Mouse (Mus musculus): ENCODE results near the gene Hist1h2br. TPM values are rescaled to one million over a fixed set of nuclear protein-coding genes. Genes with fewer than 3 reads are reported as not detected.
"Not testable (repeated sequence)": the region's sequence is repeated elsewhere in the genome, so short reads cannot be mapped to it uniquely, and the experiment has no call there.

The Hist1h2br gene
- polyA plus RNA-seq, 1 experiment from 2014 or later = 17.9 TPM

DNA sequence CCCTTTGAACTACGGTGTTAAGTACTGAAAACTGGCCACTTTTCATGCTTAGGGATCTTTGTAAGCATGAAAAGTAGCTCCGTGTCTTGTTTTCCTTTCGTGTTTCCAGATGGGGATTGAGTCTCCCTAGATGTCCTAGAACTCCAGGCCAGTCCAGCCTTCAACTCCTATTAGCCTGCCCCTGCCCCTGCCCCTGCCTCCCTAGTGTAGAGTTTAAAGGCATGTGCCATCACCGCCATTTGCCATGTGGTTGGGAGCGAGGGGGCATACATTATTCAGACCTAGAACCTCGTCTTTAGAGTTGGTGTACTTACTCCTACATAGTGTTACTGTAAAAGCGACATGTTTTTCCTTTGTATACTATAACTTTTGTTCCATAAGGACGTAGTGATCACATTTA, 22.5 kb upstream of the Hist1h2br start:
- H3K9me3 ChIP-seq; H3K9ac ChIP-seq; ATAC-seq (ENCODE audit: insufficient number of reproducible peaks, low FRiP score, low TSS enrichment, low read depth); H3K4me1 ChIP-seq; H3K36me3 ChIP-seq; H3K4me2 ChIP-seq; H3K27ac ChIP-seq; H3K27me3 ChIP-seq; H3K4me3 ChIP-seq: not testable (repeated sequence)
- no CpG with 5 or more reads among the region's 8 CpGs for WGBS

DNA sequence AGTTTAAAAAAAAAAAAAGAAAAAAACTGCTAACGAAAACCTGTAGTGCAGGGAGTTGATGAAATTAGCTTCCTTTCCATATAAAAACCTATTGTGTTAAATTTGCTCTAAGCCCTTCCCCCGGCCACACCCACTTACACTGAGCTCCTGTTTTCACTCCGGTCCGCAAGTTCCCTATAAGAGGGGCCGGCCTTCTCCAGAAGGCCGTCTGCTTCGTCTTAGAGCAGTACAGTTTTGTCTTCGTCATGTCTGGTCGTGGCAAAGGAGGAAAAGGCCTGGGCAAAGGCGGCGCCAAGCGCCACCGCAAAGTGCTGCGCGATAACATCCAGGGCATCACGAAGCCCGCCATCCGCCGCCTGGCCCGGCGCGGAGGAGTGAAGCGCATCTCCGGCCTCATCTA, 22.0 kb upstream of the Hist1h2br start, which contains the start of gene Hist1h4m:
Gene Hist1h4m (plus strand): TSS at position 208 of the 400 bp plus-strand sequence.
- H3K27ac ChIP-seq, H3K27me3 ChIP-seq, H3K9ac ChIP-seq, H3K36me3 ChIP-seq, H3K9me3 ChIP-seq, H3K4me1 ChIP-seq: not testable (repeated sequence)
- peak; percentile 59 for ATAC-seq (ENCODE audit: insufficient number of reproducible peaks, low FRiP score, low TSS enrichment, low read depth)
- peak within 1 kb of the TSS; percentile 33 for H3K4me2 ChIP-seq
- WGBS = no CpG with 5 or more reads among the region's 24 CpGs
- H3K4me3 ChIP-seq = peak within 1 kb of the TSS; percentile 19

DNA sequence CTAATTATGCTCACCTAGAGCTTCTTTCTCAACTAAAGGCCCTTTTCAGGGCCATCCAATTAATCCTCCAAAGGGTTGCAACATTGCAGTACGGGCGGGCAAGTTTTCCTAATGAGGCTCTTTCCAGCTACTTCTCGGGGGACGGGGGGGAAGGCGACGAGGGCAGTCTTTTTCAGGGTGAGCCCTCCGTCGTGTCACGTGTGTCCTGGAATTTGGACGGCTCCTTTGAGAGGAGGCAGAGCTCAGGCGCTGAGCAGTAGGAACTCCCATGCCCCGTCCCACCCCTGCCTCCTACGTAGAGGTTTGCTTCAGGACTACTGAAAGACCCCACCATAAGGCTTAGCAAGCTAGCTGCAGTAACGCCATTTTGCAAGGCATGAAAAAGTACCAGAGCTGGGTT, 21.5 kb upstream of the Hist1h2br start:
- not testable (repeated sequence) for H3K9ac ChIP-seq, H3K4me1 ChIP-seq, H3K27ac ChIP-seq, H3K27me3 ChIP-seq, H3K9me3 ChIP-seq, H3K36me3 ChIP-seq
- 0% methylated on average over 14 of the region's 14 CpGs for WGBS
- peak; percentile 40; the same call in 1 of the 2 replicates for ATAC-seq (ENCODE audit: insufficient number of reproducible peaks, low FRiP score, low TSS enrichment, low read depth)
- peak overlapping the region; percentile 19 for H3K4me3 ChIP-seq
- H3K4me2 ChIP-seq = peak overlapping the region; percentile 33

DNA sequence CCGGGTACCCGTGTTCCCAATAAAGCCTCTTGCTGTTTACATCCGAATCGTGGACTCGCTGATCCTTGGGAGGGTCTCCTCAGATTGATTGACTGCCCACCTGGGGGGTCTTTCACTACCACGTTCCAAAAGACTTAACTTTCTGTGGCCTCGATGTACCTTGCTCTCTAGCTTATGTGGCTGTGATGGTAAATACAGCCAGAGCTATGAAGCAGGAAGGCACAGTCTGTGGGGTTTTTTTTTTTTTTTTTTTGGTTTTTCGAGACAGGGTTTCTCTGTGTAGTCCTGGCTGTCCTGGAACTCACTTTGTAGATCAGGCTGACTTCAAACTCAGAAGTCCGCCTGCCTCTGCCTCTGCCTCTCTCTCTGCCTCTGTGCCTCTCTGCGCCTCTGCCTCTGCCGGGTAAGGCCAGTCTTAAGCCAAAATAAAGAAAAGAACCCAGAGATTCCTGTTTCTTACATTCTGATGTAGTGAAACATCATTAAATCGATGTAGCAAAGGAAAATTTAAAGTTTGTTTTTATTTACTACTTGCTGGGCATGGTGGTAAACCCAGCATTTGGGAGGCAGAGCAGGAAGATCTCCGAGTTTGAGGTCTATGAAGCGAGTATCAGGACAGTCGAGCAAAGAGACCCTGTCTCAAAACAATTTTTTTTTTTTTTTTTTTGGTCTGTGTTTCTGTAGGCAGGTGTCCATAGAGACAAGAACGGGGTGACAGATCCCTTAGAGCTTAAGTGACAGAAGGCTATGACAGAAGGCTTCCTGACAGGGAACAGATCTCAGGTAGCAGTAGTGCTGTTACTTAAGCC, 13.3 kb upstream of the Hist1h2br start:
- ATAC-seq (ENCODE audit: insufficient number of reproducible peaks, low FRiP score, low TSS enrichment, low read depth) = not testable (repeated sequence)

DNA sequence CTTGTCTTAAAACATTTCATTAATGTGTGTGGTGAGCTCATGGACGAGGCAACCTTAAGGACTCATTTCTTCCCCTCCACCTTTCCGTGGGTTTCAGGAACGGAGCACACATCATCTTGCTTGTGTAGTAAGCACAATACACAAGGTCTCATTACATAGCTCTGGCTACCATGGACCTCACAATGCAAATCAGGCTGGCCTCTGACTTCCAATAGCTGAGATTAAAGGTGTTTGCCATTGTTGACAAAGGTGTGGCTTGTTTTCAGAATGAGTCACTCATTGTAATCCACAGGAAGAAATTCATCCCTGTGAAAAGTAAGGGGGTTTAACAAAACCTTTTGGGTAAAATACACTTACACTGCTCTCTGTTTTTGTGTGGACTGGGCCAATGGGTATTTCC, 5.0 kb upstream of the Hist1h2br start:
- H3K9me3 ChIP-seq = no peaks in the 10 kb centered on the region
- H3K27ac ChIP-seq = no peak overlapping the region
- no peak overlapping the region for H3K4me2 ChIP-seq
- H3K27me3 ChIP-seq = no peaks in the 10 kb centered on the region
- H3K9ac ChIP-seq = no peak overlapping the region
- no peak for ATAC-seq (ENCODE audit: insufficient number of reproducible peaks, low FRiP score, low TSS enrichment, low read depth)
- no peaks in the 10 kb centered on the region for H3K4me1 ChIP-seq
- H3K36me3 ChIP-seq = no peaks in the 10 kb centered on the region
- WGBS = 82% methylated on average over 3 of the region's 3 CpGs
- no peak overlapping the region for H3K4me3 ChIP-seq

More for the DNA sequence above, 13.3 kb upstream of the Hist1h2br start:
- H3K9me3 ChIP-seq, H3K27me3 ChIP-seq, H3K4me3 ChIP-seq, H3K4me2 ChIP-seq, H3K36me3 ChIP-seq, H3K9ac ChIP-seq, H3K4me1 ChIP-seq, H3K27ac ChIP-seq: not testable (repeated sequence)
- 73% methylated on average over 8 of the region's 16 CpGs for WGBS

DNA sequence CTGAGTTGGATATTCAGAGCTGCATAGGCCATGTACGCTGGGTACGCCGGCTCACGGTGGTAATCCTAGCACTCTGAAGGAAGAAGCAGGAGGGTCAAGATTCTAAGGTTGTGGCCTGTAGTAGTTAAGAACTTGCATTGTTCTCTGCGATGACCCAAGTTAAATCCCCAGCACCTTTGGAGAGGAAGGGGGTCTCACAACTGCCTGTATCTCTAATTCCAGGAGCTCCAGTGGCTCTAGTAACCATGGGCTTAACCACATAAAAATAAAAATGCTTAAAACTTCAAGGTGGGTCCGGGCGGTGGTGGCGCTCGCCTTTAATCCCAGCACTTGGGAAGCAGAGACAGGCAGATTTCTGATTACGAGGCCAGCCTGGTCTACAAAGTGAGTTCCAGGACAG, 3.2 kb upstream of the Hist1h2br start:
- Histone ChIP-seq H3K9me3 (no peaks in the 10 kb centered on the region), H3K4me3 (no peak overlapping the region), H3K4me1 (no peaks in the 10 kb centered on the region), H3K27me3 (no peaks in the 10 kb centered on the region), H3K4me2 (no peak overlapping the region), H3K36me3 (no peaks in the 10 kb centered on the region), H3K27ac (no peak overlapping the region), H3K9ac (no peak overlapping the region)
- ATAC-seq (ENCODE audit: insufficient number of reproducible peaks, low FRiP score, low TSS enrichment, low read depth) = no peak
- WGBS = 87% methylated on average over 10 of the region's 10 CpGs

DNA sequence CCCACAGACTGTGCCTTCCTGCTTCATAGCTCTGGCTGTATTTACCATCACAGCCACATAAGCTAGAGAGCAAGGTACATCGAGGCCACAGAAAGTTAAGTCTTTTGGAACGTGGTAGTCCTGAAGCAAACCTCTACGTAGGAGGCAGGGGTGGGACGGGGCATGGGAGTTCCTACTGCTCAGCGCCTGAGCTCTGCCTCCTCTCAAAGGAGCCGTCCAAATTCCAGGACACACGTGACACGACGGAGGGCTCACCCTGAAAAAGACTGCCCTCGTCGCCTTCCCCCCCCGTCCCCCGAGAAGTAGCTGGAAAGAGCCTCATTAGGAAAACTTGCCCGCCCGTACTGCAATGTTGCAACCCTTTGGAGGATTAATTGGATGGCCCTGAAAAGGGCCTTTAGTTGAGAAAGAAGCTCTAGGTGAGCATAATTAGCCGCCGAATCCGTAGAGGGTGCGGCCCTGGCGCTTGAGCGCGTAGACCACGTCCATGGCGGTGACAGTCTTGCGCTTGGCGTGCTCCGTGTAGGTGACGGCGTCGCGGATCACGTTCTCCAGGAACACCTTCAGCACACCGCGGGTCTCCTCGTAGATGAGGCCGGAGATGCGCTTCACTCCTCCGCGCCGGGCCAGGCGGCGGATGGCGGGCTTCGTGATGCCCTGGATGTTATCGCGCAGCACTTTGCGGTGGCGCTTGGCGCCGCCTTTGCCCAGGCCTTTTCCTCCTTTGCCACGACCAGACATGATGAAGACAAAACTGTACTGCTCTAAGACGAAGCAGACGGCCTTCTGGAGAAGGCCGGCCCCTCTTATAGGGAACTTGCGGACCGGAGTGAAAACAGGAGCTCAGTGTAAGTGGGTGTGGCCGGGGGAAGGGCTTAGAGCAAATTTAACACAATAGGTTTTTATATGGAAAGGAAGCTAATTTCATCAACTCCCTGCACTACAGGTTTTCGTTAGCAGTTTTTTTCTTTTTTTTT, 1.8 kb upstream of the Hist1h2br start, which contains the start of gene Hist1h4n:
Gene Hist1h4n (minus strand): TSS at position 779 of the 977 bp plus-strand sequence.
- not testable (repeated sequence) for H3K9me3 ChIP-seq, H3K9ac ChIP-seq, H3K36me3 ChIP-seq, H3K27me3 ChIP-seq, H3K4me1 ChIP-seq, H3K27ac ChIP-seq
- Histone ChIP-seq H3K4me2 (peak within 1 kb of the TSS; percentile 33), H3K4me3 (peak within 1 kb of the TSS; percentile 25; the same call in 1 of the 2 replicates)
- under 1% methylated on average over 26 of the region's 58 CpGs for WGBS
- ATAC-seq (ENCODE audit: insufficient number of reproducible peaks, low FRiP score, low TSS enrichment, low read depth) = peak; percentile 87

DNA sequence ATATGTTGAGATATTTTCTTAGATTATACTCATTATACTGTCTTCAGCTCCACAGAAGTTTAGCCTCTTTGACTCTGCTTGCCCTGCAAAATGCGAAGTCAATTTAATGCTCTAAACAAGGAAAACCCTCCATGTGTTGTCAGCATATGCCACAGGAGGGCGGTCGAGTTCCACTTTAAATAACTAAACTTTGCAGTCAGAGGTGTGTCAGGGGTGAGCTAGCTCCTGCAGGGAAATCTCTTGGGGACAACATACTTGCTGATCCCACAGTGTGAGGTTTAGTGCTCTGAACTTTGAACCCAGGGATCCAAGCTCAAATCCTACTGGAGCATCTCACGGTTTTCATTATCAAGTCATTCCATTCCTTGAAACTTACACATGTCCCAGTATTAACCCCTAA, 7.0 kb downstream of the Hist1h2br start:
- WGBS = no CpG with 5 or more reads among the region's 4 CpGs
- H3K4me3 ChIP-seq; H3K4me1 ChIP-seq; H3K4me2 ChIP-seq; H3K27ac ChIP-seq; H3K9me3 ChIP-seq; H3K9ac ChIP-seq; H3K36me3 ChIP-seq; ATAC-seq (ENCODE audit: insufficient number of reproducible peaks, low FRiP score, low TSS enrichment, low read depth); H3K27me3 ChIP-seq: not testable (repeated sequence)

DNA sequence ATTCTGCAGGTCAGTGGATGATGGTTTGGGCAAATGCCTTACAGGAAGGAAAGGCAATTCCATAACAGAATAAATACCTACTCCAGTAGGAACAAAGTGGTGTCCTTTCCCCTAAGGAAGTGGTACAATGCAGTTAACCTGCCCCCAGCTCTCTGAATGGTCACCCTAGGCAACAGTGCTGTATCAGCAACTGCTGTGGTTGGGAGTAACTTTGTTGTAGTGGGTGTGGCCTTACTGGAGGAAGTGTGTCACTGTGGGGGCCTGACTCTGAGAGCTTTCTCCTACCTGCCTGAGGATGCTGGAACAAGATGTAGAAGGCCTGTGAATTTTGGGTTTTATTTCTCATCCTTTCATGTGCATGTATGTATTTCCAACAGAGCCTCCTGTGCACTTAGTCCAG, 12.8 kb downstream of the Hist1h2br start:
- not testable (repeated sequence) for H3K9me3 ChIP-seq; H3K4me3 ChIP-seq; H3K27me3 ChIP-seq; ATAC-seq (ENCODE audit: insufficient number of reproducible peaks, low FRiP score, low TSS enrichment, low read depth); H3K36me3 ChIP-seq; H3K4me2 ChIP-seq; H3K27ac ChIP-seq; H3K4me1 ChIP-seq; H3K9ac ChIP-seq

DNA sequence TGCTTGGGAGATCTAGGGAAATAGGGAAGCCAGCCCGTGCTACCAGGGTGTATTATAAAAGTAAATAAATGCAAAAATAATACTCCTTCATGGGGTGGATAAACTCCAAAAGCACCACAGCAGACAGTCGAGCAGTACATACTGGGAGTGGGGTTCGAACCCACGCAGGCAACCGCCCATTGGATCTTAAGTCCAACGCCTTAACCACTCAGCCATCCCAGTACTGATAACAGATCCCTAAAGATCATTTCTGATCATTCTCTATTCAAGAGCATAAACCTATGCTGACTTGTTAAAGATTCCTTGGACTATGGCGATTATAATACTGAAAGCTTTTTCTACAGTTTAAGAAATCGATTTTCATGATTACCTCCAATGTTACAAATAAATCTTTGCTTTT, 14.3 kb downstream of the Hist1h2br start:
- Histone ChIP-seq H3K4me2 (no peak overlapping the region), H3K27ac (no peak overlapping the region), H3K4me1 (no peaks in the 10 kb centered on the region), H3K9ac (no peak overlapping the region), H3K9me3 (no peaks in the 10 kb centered on the region), H3K4me3 (no peak overlapping the region), H3K36me3 (no peaks in the 10 kb centered on the region), H3K27me3 (no peaks in the 10 kb centered on the region)
- 30% methylated on average over 8 of the region's 8 CpGs for WGBS
- ATAC-seq (ENCODE audit: insufficient number of reproducible peaks, low FRiP score, low TSS enrichment, low read depth) = no peak

DNA sequence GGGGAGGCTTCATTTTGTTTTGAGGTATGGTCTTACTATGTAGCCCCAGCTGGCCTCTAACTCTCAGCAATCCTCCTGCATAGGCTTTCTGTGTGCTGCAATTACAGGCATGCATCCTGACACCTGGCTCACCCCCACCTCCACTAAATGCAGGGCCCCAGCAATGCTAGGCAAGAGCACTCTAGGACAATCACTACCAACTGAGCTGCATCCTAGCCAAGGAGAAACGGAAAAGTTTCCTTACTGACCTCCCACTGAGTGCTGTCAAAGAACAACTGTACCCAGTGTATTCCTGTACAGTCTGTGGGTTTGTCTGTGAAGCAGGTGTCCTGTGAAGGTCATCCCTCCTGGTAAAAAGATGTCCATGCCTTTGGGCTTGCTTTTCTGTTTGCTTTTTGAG, 17.2 kb downstream of the Hist1h2br start:
- H3K9ac ChIP-seq; H3K4me1 ChIP-seq; H3K4me3 ChIP-seq; H3K27ac ChIP-seq; H3K9me3 ChIP-seq; H3K27me3 ChIP-seq; ATAC-seq (ENCODE audit: insufficient number of reproducible peaks, low FRiP score, low TSS enrichment, low read depth); H3K4me2 ChIP-seq; H3K36me3 ChIP-seq: not testable (repeated sequence)
- WGBS = 45% methylated on average over 1 of the region's 1 CpGs
